Mouse (Mus musculus) hindbrain, postnatal 0 days (tissue): ENCODE results near the gene Cables2. TPM values are rescaled to one million over a fixed set of nuclear protein-coding genes. Genes with fewer than 3 reads are reported as not detected.

Experiments used
- ATAC-seq: fragments of 200-750 bp; cut with Nextera tagmentation; 2 replicates; pipeline ENCODE4 v1.8.0; 2017; ENCODE audit warnings: mild to moderate bottlenecking, moderate TSS enrichment, moderate library complexity
- DNase-seq: peaks from one replicate; pipeline ENCODE4 v3.0.0-alpha.2; 2015; ENCODE audit warnings: low spot score
- H3K27ac ChIP-seq: fragments of 300-500 bp; sonication (generic); 2 replicates; pipeline ENCODE4 v1.5.1; 2014; ENCODE audit warnings: mild to moderate bottlenecking
- H3K27me3 ChIP-seq: fragments of 300-500 bp; sonication (generic); 2 replicates; pipeline ENCODE4 v1.6.1; 2014; ENCODE audit warnings: low read length, mixed read lengths; ENCODE audit not compliant: insufficient read depth
- H3K36me3 ChIP-seq: fragments of 300-500 bp; sonication (generic); 2 replicates; pipeline ENCODE4 v1.6.1; 2014; ENCODE audit warnings: low read length, mixed read lengths; ENCODE audit not compliant: insufficient read depth
- H3K4me1 ChIP-seq: fragments of 300-500 bp; sonication (generic); 2 replicates; pipeline ENCODE4 v1.6.1; 2014; ENCODE audit warnings: antibody characterized with exemption, low read length, mixed read lengths; ENCODE audit not compliant: insufficient read depth
- H3K4me2 ChIP-seq: fragments of 300-500 bp; sonication (generic); 2 replicates; pipeline ENCODE4 v1.6.1; 2014; ENCODE audit warnings: low read depth, mild to moderate bottlenecking, low read length, moderate library complexity, mixed read lengths
- H3K4me3 ChIP-seq: fragments of 300-500 bp; sonication (generic); 2 replicates; pipeline ENCODE4 v1.5.1; 2014; ENCODE audit warnings: low read length
- H3K9ac ChIP-seq: fragments of 300-500 bp; sonication (generic); replicated peaks from 2 replicates; pipeline ENCODE4 v1.6.1; 2014; ENCODE audit warnings: mild to moderate bottlenecking, low read length, moderate library complexity, mixed read lengths
- H3K9me3 ChIP-seq: fragments of 300-500 bp; sonication (generic); 2 replicates; pipeline ENCODE4 v1.6.1; 2016; ENCODE audit warnings: low read length, mixed read lengths
- CTCF ChIP-seq: IDR thresholded peaks from 2 replicates; pipeline ENCODE4 v1.5.1; 2016; ENCODE audit warnings: antibody characterized with exemption, control low read depth, low read depth
- WGBS: fragments of 180-500 bp; shearing (Covaris S2); extraction: QIAGEN DNeasy Blood & Tissue Kit; methylation state at CpG from one replicate; pipeline ENCODE4 v1.1.7; 2014; 5-methylcytosine and 5-hydroxymethylcytosine counted together
- polyA plus RNA-seq: library from polyadenylated mRNA; unstranded; fragments of >200 nt; fragmentation: Nextera tagmentation; extraction: Ambion mirVana; gene quantifications from 2 replicates; pipeline ENCODE4 v1.2.1, GENCODE M21; 2015
- total RNA-seq: library from RNA; depleted of rRNA; stranded (reverse); fragments of >200 nt; gene quantifications from 2 replicates; pipeline ENCODE4 v1.2.3, GENCODE M21; 2014; rRNA removed

Gene Cables2
- total RNA-seq, result 56.8 and 60.5 TPM in 2 replicates
- 25.1 and 26.4 TPM in 2 replicates for polyA plus RNA-seq

DNA sequence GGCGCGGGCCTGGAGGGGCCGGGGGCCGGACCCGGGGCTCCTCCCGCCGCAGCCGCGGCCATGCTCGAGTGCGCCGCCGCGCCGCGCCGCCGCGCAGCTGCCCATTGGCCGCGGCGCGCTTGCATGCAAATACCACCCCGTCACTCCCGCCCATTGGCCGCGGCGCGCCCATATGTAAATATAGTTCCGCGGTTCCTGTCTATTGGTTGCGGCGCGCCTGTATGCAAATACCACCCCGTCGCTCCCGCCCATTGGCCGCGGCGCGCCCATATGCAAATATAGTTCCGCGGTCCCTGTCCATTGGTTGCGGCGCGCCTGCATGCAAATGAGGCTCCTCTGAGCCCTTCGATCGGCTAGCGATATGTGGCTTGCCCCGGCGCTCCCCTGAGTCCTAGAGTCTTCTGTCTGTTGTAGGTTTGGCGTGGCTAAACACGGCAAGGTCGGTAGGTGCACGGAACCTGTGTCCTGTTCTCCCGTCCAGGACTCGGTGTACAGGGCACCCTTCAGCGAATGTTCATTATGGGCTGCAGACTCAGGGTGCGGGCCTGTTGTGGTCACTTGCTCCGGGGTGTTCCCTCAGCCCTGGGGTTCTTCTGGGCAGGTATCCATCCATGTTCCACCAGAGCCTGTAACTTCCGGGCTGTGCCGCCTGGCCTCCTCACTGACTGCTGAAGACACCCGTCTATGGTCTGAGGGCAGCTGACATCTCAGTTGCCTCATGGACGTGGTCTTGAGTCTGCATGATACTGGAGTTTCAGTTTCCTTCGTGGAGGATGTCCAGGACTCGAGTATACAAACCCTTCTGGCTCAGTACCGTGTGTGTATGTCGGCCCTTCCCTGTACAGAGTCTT lies at the start of gene Cables2:
Cables2 (minus strand) TSS at position 103 of the 851 bp plus-strand sequence.
- no peak for TF ChIP-seq CTCF
- DNase-seq, result peak; percentile 99
- Histone ChIP-seq H3K9ac (peak within 1 kb of the TSS; percentile 80), H3K4me3 (peak within 1 kb of the TSS; percentile 61), H3K27ac (peak within 1 kb of the TSS; percentile 49; the same call in 1 of the 2 replicates), H3K4me2 (peak within 1 kb of the TSS; percentile 78), H3K36me3 (peaks cover 13% of the 10 kb centered on the region; the same call in 1 of the 2 replicates), H3K27me3 (no peaks in the 10 kb centered on the region), H3K9me3 (no peaks in the 10 kb centered on the region), H3K4me1 (peaks cover 12% of the 10 kb centered on the region)
- peak; percentile 97 for ATAC-seq
- WGBS, result 6% methylated on average over 65 of the region's 68 CpGs

DNA sequence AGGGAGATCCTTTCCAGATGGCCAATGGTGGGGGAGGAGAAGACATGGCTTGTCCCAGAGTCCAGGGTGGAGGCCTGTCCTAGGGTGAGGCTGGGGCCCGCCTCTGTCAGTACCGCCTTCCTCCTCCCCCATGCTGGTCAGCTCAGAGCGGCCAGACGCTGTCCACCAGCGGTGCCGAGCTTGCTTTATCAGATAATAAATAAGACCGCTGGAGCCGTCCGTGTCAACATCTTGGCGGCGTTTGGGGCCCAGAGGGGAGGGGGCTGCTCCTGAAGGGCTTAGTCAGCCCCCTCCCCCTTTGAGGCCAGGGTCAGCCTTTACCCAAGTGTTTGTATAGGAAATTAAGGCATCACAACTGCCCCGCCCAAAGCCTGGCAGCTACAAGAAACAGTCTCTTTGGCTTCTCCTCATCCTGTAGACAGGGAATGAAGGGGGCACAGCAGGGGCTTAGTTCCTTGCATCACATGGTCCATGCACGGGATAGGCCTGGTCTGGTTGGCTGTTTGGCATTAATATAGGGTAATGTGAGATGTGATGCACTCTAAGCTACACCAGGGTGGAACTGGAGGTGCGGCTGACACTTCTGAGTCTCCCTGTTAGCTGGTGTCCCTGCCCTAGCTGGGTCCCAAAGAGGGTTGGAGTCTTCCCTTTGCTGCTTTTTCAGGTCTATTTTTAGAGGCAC lies 49.5 kb upstream of the Cables2 start:
- ATAC-seq (peak; percentile 38; the same call in 1 of the 2 replicates), DNase-seq (no peak)
- H3K4me3 ChIP-seq, result no peak overlapping the region
- no peaks in the 10 kb centered on the region for H3K4me1 ChIP-seq
- H3K9me3 ChIP-seq, result no peaks in the 10 kb centered on the region
- no peak overlapping the region for H3K27ac ChIP-seq
- no peak for TF ChIP-seq CTCF
- H3K9ac ChIP-seq, result no peak overlapping the region
- no peak overlapping the region for H3K4me2 ChIP-seq
- 28% methylated on average over 14 of the region's 14 CpGs for WGBS
- no peaks in the 10 kb centered on the region for H3K36me3 ChIP-seq
- H3K27me3 ChIP-seq, result no peaks in the 10 kb centered on the region

DNA sequence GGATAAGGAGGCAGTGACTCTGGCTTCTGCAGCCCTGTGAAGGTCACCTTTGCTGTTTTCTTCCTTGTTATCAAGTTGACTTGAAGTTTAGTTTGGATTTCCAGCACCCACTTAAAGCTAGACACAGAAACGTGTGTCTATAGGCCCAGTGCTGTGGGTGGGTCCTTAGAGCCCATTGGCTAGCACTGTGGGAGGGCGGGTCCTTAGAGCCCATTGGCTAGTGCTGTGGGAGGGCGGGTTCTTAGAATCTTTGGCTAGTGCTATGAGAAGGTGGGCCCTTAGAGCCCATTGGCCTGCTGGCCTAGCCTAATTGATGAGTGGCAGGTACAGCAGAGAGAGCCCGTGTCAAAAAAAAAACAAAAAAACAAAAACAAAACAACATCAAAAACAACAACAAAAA lies 46.9 kb upstream of the Cables2 start:
- ATAC-seq (peak; percentile 40; the same call in 1 of the 2 replicates), DNase-seq (no peak)
- no peak overlapping the region for H3K9ac ChIP-seq
- no peak for TF ChIP-seq CTCF
- H3K36me3 ChIP-seq, result no peaks in the 10 kb centered on the region
- no peaks in the 10 kb centered on the region for H3K9me3 ChIP-seq
- H3K4me1 ChIP-seq, result no peaks in the 10 kb centered on the region
- H3K27me3 ChIP-seq, result no peaks in the 10 kb centered on the region
- H3K4me3 ChIP-seq, result no peak overlapping the region
- H3K4me2 ChIP-seq, result no peak overlapping the region
- WGBS, result 80% methylated on average over 4 of the region's 4 CpGs
- no peak overlapping the region for H3K27ac ChIP-seq

DNA sequence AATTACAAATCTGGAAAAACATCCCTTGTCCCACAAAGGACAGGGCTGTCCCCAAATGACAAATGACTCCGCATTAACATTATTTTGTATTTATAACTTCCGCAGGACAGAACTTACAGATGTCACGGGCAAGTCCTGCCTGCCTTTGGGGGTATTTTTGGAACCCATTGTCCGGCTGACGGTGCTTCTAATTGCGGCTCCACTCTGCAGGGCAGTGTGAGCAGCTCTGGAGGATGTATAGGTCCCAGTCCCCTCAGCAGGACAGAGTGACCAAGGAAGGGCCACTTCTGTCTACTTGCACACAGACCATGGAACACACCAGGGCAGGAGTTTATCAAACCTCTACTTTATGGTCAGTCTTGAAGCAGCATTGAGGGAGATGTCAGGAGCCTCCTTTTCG lies 44.3 kb upstream of the Cables2 start:
- no peak for TF ChIP-seq CTCF
- 78% methylated on average over 7 of the region's 7 CpGs for WGBS
- DNase-seq (no peak), ATAC-seq (no peak)
- H3K27me3 ChIP-seq, result no peaks in the 10 kb centered on the region
- no peak overlapping the region for H3K4me3 ChIP-seq
- H3K9me3 ChIP-seq, result no peaks in the 10 kb centered on the region
- no peak overlapping the region for H3K27ac ChIP-seq
- H3K4me1 ChIP-seq, result no peaks in the 10 kb centered on the region
- no peak overlapping the region for H3K9ac ChIP-seq
- H3K36me3 ChIP-seq, result no peaks in the 10 kb centered on the region
- no peak overlapping the region for H3K4me2 ChIP-seq

DNA sequence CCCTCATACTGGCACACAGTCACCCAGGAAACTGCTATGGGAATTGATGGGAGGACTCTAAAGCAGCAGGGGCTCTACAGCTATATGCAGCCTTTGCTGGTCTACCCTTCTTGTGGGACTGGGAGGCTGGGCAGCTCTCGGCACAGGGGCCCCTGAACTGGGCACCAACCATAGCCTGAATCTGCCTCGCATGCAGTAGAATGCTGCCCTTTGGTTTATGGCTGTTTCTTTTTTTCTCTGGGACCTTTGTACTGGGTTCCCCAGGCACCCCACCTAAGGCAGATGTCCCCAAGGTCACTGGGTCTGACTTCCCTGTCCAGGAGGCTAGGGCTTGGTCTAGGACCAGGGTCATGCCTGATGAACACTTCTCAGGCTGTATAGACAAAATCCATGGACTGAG lies 41.0 kb upstream of the Cables2 start:
- Histone ChIP-seq H3K4me2 (no peak overlapping the region), H3K4me1 (no peaks in the 10 kb centered on the region), H3K27me3 (no peaks in the 10 kb centered on the region), H3K4me3 (no peak overlapping the region), H3K9ac (no peak overlapping the region), H3K9me3 (no peaks in the 10 kb centered on the region), H3K36me3 (no peaks in the 10 kb centered on the region), H3K27ac (no peak overlapping the region)
- DNase-seq, result no peak
- ATAC-seq, result no peak
- no peak for TF ChIP-seq CTCF
- 75% methylated on average over 2 of the region's 2 CpGs for WGBS

DNA sequence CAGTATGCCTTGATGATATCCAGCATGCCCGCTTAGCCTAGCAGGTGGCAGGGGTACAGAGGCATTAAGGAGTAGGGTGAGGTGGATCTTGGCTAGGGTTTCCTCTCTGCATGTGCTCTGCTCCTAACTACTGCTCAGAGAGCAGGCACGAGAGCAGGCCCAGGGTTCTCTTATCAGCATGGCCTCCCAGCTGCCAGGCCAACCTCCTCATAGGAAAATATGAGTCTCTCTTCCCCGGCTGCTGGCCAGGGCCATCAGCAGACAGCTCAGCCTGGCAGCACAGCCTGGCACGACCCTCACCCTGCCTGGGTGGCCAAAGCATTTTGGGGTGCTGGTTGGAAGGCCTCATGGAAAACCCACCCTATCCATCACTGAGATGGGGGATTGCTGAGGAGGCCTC lies 37.9 kb upstream of the Cables2 start:
- WGBS, result 77% methylated on average over 4 of the region's 4 CpGs
- Histone ChIP-seq H3K36me3 (no peaks in the 10 kb centered on the region), H3K4me2 (no peak overlapping the region), H3K9ac (no peak overlapping the region), H3K9me3 (no peaks in the 10 kb centered on the region), H3K27ac (no peak overlapping the region), H3K4me3 (no peak overlapping the region), H3K4me1 (no peaks in the 10 kb centered on the region), H3K27me3 (no peaks in the 10 kb centered on the region)
- ATAC-seq, result no peak
- no peak for DNase-seq
- no peak for TF ChIP-seq CTCF
